Mouse (Mus musculus) thymus, adult 2 months (tissue): ENCODE data around the gene Muc5b.

Experiments
- CTCF ChIP-seq: fragments of 200-500 bp; IDR thresholded peaks from 2 replicates; pipeline ENCODE4 v1.5.1; 2012; ENCODE audit warnings: mild to moderate bottlenecking, control low read depth, low read length, moderate library complexity, borderline replicate concordance; ENCODE audit not compliant: control insufficient read depth, poor library complexity, insufficient read depth; ENCODE audit errors: extremely low read depth
- POLR2A ChIP-seq: fragments of 200-500 bp; IDR thresholded peaks from 2 replicates; pipeline ENCODE4 v1.6.1; 2012; ENCODE audit warnings: mild to moderate bottlenecking, low read length, control low read depth, moderate library complexity; ENCODE audit not compliant: control insufficient read depth, poor library complexity, insufficient read depth; ENCODE audit errors: extremely low read depth

GRCm38 (mm10) chr7:141911305-141911704 is 72.4 kb downstream of the Muc5b start:
- TF ChIP-seq CTCF (no peak), POLR2A (no peak)
